Mouse (Mus musculus): ENCODE results near the gene Rnf4. TPM values are rescaled to one million over a fixed set of nuclear protein-coding genes. Genes with fewer than 3 reads are reported as not detected.

Rnf4 gene
- polyA plus RNA-seq (2012; ENCODE audit: insufficient read depth, low replicate concordance), result 6.2 and 26.8 TPM in 2 replicates

DNA sequence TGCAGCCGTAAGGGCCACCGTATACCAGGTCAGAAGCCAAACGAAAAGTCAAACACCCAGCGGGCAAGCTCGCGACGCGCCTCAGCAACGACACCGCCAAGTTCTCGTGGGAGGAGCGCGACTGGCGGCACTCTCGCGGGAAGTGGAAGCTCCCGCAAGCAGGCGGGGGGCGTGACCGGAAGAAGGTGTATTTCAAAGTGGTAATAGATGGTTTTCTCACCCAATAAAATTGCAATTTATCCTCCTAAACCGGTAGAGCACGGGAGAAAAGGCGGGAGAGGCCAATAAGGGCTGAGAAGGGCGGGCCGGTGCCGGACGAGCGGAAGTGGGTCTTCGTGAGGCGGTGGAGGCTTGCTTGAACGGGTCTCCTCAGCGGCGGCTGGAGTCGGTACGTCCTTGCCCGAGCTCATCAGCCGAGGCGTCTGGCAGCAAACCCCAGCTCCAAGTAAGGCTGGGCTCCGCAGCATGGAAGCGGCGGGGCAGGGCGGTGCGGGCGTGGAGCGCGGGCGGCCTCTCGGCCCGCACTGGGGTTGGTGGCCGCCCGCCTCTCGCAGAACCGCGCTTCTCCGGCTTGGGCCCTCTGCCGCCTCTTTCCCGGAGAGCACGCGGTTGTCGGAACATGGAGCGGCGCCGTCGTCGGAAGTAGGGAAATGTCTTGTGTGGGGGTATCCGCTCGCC, at the start of gene Rnf4:
TSS of gene Rnf4 (plus strand) at position 193 of the 678 bp plus-strand sequence.
- no peaks in the 10 kb centered on the region for H3K27me3 ChIP-seq (replicated peaks)
- no peaks in the 10 kb centered on the region for H3K9me3 ChIP-seq
- TF ChIP-seq GATA1 (IDR thresholded peaks at IDR 0.05; ENCODE audit: borderline replicate concordance, low read length), result no peak
- peak; percentile 59; the same call in 1 of the 2 replicates for TF ChIP-seq FLI1 (IDR thresholded peaks at IDR 0.05; ENCODE audit: low read length)
- peaks cover 27% of the 10 kb centered on the region for H3K36me3 ChIP-seq (replicated peaks; ENCODE audit: low read length)
- peaks cover 42% of the 10 kb centered on the region for H3K4me1 ChIP-seq
- H3K4me3 ChIP-seq (replicated peaks), result peak within 1 kb of the TSS; percentile 92

DNA sequence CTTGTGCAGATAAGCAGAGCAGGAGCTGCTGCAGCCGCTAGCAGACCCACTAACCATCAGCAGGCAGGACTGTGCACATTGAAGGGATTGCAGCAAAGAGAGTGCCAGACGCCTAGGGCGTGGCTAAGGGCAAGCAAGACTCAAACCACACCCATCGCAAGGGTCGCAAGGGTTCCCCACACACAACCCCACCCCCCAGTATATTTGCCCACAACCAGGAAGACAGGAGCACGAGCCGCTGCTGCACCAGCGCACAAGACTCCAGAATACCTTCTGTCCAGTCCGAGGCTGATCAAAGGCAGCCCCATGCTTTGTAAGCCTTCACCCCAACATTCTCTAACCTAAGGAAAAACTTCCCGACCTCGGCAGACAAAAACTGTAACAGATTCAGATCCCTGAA, 49.6 kb upstream of the Rnf4 start:
- Histone ChIP-seq H3K9me3 (no peaks in the 10 kb centered on the region), H3K4me3 (replicated peaks) (peak overlapping the region; percentile 92), H3K27me3 (replicated peaks) (peaks cover 71% of the 10 kb centered on the region), H3K36me3 (replicated peaks; ENCODE audit: low read length) (no peaks in the 10 kb centered on the region), H3K4me1 (peaks cover 71% of the 10 kb centered on the region)
- TF ChIP-seq GATA1 (IDR thresholded peaks at IDR 0.05; ENCODE audit: borderline replicate concordance, low read length) (no peak), FLI1 (IDR thresholded peaks at IDR 0.05; ENCODE audit: low read length) (no peak)

DNA sequence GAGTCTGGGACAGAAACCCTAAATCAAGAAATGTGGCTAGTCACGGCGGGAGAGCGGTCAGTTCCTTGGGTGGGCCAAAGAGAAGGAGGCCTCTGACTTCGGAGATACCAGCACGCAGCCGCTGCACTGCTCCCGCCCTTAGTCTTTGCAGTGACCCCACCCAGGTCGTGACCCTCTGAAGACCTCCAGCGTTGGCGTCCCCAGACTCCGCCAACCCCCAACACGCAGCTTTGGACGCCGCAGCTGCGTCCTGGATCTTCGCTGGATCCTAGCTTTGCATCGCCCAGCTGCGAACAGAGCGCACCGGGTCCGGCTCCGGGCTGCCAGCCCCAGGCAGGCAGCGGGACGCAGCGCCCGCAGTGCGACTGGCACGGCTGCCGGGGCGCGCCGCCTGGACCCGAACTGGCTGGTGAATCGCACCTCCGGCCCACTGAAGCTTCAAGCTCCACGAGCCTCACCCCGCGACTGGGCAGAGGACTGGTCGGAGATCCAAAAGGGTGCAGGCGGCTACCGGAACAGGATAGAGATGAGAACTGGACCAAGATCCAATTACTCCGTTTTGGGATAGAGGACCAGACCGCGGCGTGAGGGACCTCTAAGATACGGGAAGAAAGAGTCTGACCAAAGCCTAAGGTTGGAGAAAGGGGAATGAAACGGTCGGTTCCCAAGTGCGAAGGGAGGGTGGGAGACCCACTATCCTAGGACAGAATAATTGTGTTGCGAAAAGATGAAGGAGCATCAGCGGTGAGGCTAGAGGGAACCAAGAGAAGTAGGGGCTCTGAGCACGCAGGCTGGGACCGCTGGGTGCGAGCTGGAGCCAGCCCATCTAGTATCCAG, 48.9 kb upstream of the Rnf4 start:
- Histone ChIP-seq H3K27me3 (replicated peaks) (peaks cover 78% of the 10 kb centered on the region), H3K4me1 (peaks cover 64% of the 10 kb centered on the region), H3K36me3 (replicated peaks; ENCODE audit: low read length) (no peaks in the 10 kb centered on the region), H3K4me3 (replicated peaks) (peak overlapping the region; percentile 92), H3K9me3 (no peaks in the 10 kb centered on the region)
- TF ChIP-seq GATA1 (IDR thresholded peaks at IDR 0.05; ENCODE audit: borderline replicate concordance, low read length) (no peak), FLI1 (IDR thresholded peaks at IDR 0.05; ENCODE audit: low read length) (no peak)

DNA sequence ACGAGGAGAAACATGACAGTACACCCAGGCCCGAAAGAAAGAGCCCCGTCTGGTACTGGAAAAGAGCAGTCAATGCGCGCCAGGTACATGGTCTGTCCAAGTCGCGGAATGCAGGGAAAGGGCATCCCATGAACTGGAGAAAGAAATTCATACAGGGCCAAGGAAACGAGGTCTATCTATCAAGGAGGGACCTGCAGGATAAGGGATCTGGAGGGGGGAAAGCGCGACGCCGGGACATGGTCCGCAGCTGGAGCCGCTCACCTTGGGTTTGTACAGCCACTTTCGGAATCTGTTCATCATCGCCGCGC, 48.3 kb upstream of the Rnf4 start:
- TF ChIP-seq GATA1 (IDR thresholded peaks at IDR 0.05; ENCODE audit: borderline replicate concordance, low read length) (no peak), FLI1 (IDR thresholded peaks at IDR 0.05; ENCODE audit: low read length) (no peak)
- peaks cover 84% of the 10 kb centered on the region for H3K27me3 ChIP-seq (replicated peaks)
- no peaks in the 10 kb centered on the region for H3K9me3 ChIP-seq
- H3K36me3 ChIP-seq (replicated peaks; ENCODE audit: low read length), result no peaks in the 10 kb centered on the region
- H3K4me3 ChIP-seq (replicated peaks), result peak overlapping the region; percentile 92
- H3K4me1 ChIP-seq, result peaks cover 58% of the 10 kb centered on the region

DNA sequence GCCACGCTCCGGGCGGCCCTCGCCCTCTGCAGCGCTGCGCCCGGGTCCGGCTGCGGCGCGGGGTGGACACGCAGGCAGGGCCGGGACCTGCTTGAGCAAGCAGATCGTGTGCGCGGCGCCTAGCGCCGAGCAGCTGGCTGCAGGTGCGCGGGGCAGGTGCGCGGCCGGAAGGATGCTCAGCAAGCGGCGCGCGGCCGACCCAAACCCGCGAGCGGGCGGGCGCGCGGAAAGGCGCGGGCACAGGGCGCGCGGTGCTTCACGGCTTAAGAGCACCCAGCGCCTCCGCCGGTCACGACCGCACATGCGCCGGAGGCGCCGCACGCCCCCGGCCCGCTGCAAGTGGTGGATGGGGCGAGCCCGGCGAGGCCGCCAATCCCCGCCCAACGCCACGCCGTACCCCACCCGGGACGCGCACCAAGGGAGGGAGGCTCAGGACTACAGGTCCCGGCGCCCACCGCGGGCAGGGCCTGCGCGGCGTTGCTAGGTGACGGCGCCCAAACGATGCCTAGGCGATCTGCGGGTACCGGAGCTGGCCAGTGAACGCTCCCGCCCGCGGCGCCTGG, 47.9 kb upstream of the Rnf4 start, which contains the start of the genes Zfyve28 and Cfap99:
TSS of gene Zfyve28 (minus strand) at position 296 of the 563 bp plus-strand sequence.
TSS of gene Cfap99 (plus strand) at position 447 of the 563 bp plus-strand sequence.
- Histone ChIP-seq H3K36me3 (replicated peaks; ENCODE audit: low read length) (no peaks in the 10 kb centered on the region), H3K4me3 (replicated peaks) (peak within 1 kb of the TSS; percentile 92), H3K9me3 (no peaks in the 10 kb centered on the region), H3K27me3 (replicated peaks) (peaks cover 82% of the 10 kb centered on the region), H3K4me1 (peaks cover 54% of the 10 kb centered on the region)
- TF ChIP-seq FLI1 (IDR thresholded peaks at IDR 0.05; ENCODE audit: low read length) (no peak), GATA1 (IDR thresholded peaks at IDR 0.05; ENCODE audit: borderline replicate concordance, low read length) (no peak)

DNA sequence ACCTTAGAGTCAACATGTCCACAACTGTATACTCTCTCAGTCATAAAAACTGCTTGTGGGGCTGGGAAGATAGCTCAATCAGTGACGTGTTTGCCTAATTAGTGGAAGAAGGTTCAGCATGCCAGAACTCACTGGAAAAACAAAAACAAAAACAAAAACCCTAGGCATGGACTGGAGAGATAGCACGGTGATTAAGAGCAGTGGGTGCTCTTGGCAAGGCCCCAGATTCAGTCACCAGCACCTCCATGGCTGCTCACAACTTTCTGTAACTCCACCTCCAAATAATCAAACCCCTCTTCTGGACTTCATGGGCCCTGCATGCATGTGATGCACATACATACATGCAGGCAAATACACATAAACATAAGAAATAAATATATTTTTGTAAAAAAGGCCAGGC, 46.8 kb upstream of the Rnf4 start:
- Histone ChIP-seq H3K9me3 (no peaks in the 10 kb centered on the region), H3K27me3 (replicated peaks) (peaks cover 83% of the 10 kb centered on the region), H3K4me1 (peaks cover 43% of the 10 kb centered on the region), H3K4me3 (replicated peaks) (no peak overlapping the region), H3K36me3 (replicated peaks; ENCODE audit: low read length) (no peaks in the 10 kb centered on the region)
- TF ChIP-seq GATA1 (IDR thresholded peaks at IDR 0.05; ENCODE audit: borderline replicate concordance, low read length) (no peak), FLI1 (IDR thresholded peaks at IDR 0.05; ENCODE audit: low read length) (no peak)

DNA sequence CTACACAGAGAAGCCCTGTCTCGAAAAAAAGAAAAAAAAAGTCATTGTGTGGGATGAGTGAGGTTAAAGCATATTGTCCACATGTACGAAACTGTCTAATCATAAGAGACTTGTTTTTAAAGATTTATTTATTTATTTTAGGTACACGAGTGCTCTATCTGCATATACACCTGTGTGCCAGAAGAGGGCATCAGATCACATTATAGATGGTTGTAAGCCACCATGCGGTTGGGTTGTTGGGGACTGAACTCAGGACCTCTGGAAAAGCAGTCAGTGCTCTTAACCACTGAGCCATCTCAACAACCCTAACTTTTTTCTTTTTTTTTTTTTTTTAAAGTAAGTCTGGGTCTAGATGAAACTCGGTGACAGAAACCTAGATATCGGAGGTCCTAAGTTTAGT, 42.7 kb upstream of the Rnf4 start:
- TF ChIP-seq FLI1 (IDR thresholded peaks at IDR 0.05; ENCODE audit: low read length) (no peak), GATA1 (IDR thresholded peaks at IDR 0.05; ENCODE audit: borderline replicate concordance, low read length) (no peak)
- Histone ChIP-seq H3K27me3 (replicated peaks) (peaks cover 89% of the 10 kb centered on the region), H3K9me3 (no peaks in the 10 kb centered on the region), H3K4me3 (replicated peaks) (no peak overlapping the region), H3K36me3 (replicated peaks; ENCODE audit: low read length) (no peaks in the 10 kb centered on the region), H3K4me1 (peaks cover 17% of the 10 kb centered on the region)

DNA sequence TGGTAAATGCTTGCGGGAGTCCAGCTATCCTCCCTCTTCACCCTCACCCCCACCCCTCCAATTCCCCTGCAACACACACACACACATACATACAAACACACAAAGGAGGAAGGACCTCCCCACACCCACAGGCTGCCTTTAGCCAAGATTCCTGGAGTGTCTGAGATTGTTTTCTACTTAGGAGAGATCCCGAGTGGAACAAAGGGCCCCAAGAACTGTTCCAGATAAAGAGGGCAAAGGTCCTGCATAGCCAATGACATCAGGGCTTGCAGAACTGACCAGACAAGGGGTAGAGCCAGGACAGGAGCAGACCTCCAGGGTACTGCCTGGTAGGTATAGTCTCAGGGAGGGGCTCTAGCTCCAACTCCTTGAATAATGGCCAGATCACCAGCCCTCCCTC, 41.4 kb upstream of the Rnf4 start:
- Histone ChIP-seq H3K4me3 (replicated peaks) (no peak overlapping the region), H3K4me1 (peaks cover 14% of the 10 kb centered on the region; the same call in 1 of the 2 replicates), H3K9me3 (no peaks in the 10 kb centered on the region), H3K36me3 (replicated peaks; ENCODE audit: low read length) (no peaks in the 10 kb centered on the region), H3K27me3 (replicated peaks) (peaks cover 89% of the 10 kb centered on the region)
- TF ChIP-seq FLI1 (IDR thresholded peaks at IDR 0.05; ENCODE audit: low read length) (no peak), GATA1 (IDR thresholded peaks at IDR 0.05; ENCODE audit: borderline replicate concordance, low read length) (no peak)

DNA sequence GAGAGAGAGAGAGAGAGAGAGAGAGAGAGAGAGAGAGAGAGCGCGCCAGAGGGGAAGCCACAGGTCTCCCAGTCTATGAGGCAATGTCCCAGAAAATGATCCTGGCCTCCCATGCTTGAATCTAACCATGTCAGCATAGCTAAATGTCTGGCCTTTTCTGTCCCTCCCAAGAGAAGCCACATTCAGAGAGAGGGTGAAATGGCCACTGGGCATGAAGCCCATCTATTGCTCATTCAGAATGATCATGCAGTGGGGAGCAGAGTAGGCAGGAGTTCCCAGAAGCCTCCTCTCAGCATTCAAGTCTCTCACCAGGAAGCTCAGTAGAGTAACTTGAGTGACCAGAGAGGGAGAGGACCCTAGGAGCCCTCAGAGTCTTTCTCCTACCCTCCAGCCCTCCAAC, 40.9 kb upstream of the Rnf4 start:
- Histone ChIP-seq H3K9me3 (no peaks in the 10 kb centered on the region), H3K4me3 (replicated peaks) (no peak overlapping the region), H3K36me3 (replicated peaks; ENCODE audit: low read length) (no peaks in the 10 kb centered on the region), H3K4me1 (peaks cover 18% of the 10 kb centered on the region; the same call in 1 of the 2 replicates), H3K27me3 (replicated peaks) (peaks cover 90% of the 10 kb centered on the region)
- no peak for TF ChIP-seq GATA1 (IDR thresholded peaks at IDR 0.05; ENCODE audit: borderline replicate concordance, low read length)

DNA sequence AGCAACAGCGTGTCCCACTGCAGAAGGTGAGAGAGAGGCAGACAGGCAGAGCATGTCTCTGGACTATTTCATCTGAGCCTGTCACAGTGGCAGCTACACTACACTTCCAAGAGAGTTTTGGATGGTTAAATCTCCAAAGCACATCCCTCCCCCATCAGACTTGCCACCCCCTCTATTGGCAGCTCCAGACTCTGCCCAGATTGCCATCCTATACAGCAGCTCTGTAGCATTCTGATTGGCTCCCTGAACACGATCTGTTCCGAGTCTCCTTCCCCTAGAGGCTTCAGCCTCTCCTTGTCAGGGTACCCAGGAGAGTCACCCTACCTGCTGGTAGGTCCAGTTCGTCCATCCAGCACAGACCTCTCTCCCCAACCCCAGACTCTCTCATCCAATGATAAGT, 38.0 kb upstream of the Rnf4 start:
- H3K27me3 ChIP-seq (replicated peaks), result peaks cover 91% of the 10 kb centered on the region
- H3K9me3 ChIP-seq, result no peaks in the 10 kb centered on the region
- H3K4me1 ChIP-seq, result peaks cover 26% of the 10 kb centered on the region
- no peaks in the 10 kb centered on the region for H3K36me3 ChIP-seq (replicated peaks; ENCODE audit: low read length)
- TF ChIP-seq FLI1 (IDR thresholded peaks at IDR 0.05; ENCODE audit: low read length) (no peak), GATA1 (IDR thresholded peaks at IDR 0.05; ENCODE audit: borderline replicate concordance, low read length) (no peak)
- no peak overlapping the region for H3K4me3 ChIP-seq (replicated peaks)

Measured in megakaryocyte, embryonic 14.5 days (primary cell).